Mouse (Mus musculus): ENCODE results near the gene Fbxw16.
"Not testable (repeated sequence)": the region's sequence is repeated elsewhere in the genome, so short reads cannot be mapped to it uniquely, and the experiment has no call there.

The Fbxw16 gene

GRCm38 (mm10) chr9:109449040-109449439 is at the start of gene Fbxw16:
TSS of gene Fbxw16 (minus strand) at chr9:109449140.
- ATAC-seq (ENCODE audit: low TSS enrichment), result no peak

GRCm38 (mm10) chr9:109495775-109496174 is 46.8 kb upstream of the Fbxw16 start, which contains the start of gene Fbxw19:
TSS of gene Fbxw19 (minus strand) at chr9:109495875.
- not testable (repeated sequence) for ATAC-seq (ENCODE audit: low TSS enrichment)

DNA sequence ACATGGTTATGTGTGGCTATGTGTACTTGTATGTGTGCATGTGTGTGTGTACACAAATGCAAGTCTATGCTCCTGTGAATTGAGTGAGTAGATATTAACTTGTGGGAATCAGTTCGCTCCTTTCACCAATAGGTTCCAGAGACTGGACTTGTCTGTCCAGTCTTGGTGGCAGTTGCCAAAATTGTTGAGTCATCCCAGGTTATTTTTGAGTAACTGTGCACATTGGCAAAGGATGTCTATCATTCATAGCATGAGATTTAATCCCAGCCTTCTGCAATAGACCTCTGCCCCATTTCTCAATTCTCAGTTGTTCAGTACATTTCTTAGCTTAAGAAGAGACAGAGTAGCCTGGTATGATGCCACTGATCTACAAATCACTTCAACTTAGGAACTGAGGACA is 16.0 kb downstream of the Fbxw16 start:
- ATAC-seq (ENCODE audit: low TSS enrichment), result no peak

- ATAC-seq (ENCODE audit: low TSS enrichment), result not testable (repeated sequence)
These were observed 44.7 kb downstream of the Fbxw16 start, which contains the start of gene Fbxw22 for GRCm38 (mm10) chr9:109404196-109404595. TSS of gene Fbxw22 (minus strand) at chr9:109404296.

All from frontal cortex, adult (tissue).